Mouse (Mus musculus): ENCODE results near the gene Arl4a. TPM values are rescaled to one million over a fixed set of nuclear protein-coding genes. Genes with fewer than 3 reads are reported as not detected.

Arl4a gene
- polyA plus RNA-seq, 1 experiment from 2014 or later: 50.2 TPM

GRCm38 (mm10) chr12:39997651-39998050 lies 40.2 kb downstream of the Arl4a start:
- Histone ChIP-seq H3K27me3 (ENCODE audit: control insufficient read depth, insufficient read depth, low read length) (no peaks in the 10 kb centered on the region), H3K9ac (ENCODE audit: low read depth, low read length) (no peak overlapping the region), H3K36me3 (ENCODE audit: control insufficient read depth, insufficient read depth, low read length) (no peaks in the 10 kb centered on the region), H3K27ac (ENCODE audit: low read depth, low read length) (no peak overlapping the region), H3K4me3 (ENCODE audit: low read length) (no peak overlapping the region), H3K4me2 (replicated peaks; ENCODE audit: low read depth, low read length) (no peak overlapping the region), H3K9me3 (ENCODE audit: control insufficient read depth, low read length) (no peaks in the 10 kb centered on the region), H3K4me1 (ENCODE audit: control insufficient read depth, insufficient read depth, low read length) (no peaks in the 10 kb centered on the region)
- WGBS: 48% methylated on average over 4 of the region's 4 CpGs
- no peak for ATAC-seq (ENCODE audit: low FRiP score, low TSS enrichment)

- Histone ChIP-seq H3K27ac (ENCODE audit: low read depth, low read length) (no peak overlapping the region), H3K4me1 (ENCODE audit: control insufficient read depth, insufficient read depth, low read length) (no peaks in the 10 kb centered on the region), H3K4me2 (replicated peaks; ENCODE audit: low read depth, low read length) (no peak overlapping the region), H3K9ac (ENCODE audit: low read depth, low read length) (no peak overlapping the region), H3K9me3 (ENCODE audit: control insufficient read depth, low read length) (no peaks in the 10 kb centered on the region), H3K4me3 (ENCODE audit: low read length) (no peak overlapping the region), H3K27me3 (ENCODE audit: control insufficient read depth, insufficient read depth, low read length) (no peaks in the 10 kb centered on the region), H3K36me3 (ENCODE audit: control insufficient read depth, insufficient read depth, low read length) (no peaks in the 10 kb centered on the region)
- WGBS: 85% methylated on average over 5 of the region's 5 CpGs
- ATAC-seq (ENCODE audit: low FRiP score, low TSS enrichment): no peak
Observed at GRCm38 (mm10) chr12:39996015-39996414, 41.8 kb downstream of the Arl4a start.

GRCm38 (mm10) chr12:39995609-39996008 lies 42.2 kb downstream of the Arl4a start:
- Histone ChIP-seq H3K27me3 (ENCODE audit: control insufficient read depth, insufficient read depth, low read length) (no peaks in the 10 kb centered on the region), H3K4me2 (replicated peaks; ENCODE audit: low read depth, low read length) (no peak overlapping the region), H3K36me3 (ENCODE audit: control insufficient read depth, insufficient read depth, low read length) (no peaks in the 10 kb centered on the region), H3K4me3 (ENCODE audit: low read length) (no peak overlapping the region), H3K9ac (ENCODE audit: low read depth, low read length) (no peak overlapping the region), H3K9me3 (ENCODE audit: control insufficient read depth, low read length) (no peaks in the 10 kb centered on the region), H3K27ac (ENCODE audit: low read depth, low read length) (no peak overlapping the region), H3K4me1 (ENCODE audit: control insufficient read depth, insufficient read depth, low read length) (no peaks in the 10 kb centered on the region)
- WGBS: 71% methylated on average over 1 of the region's 1 CpGs
- ATAC-seq (ENCODE audit: low FRiP score, low TSS enrichment): no peak

- Histone ChIP-seq H3K27me3 (ENCODE audit: control insufficient read depth, insufficient read depth, low read length) (no peaks in the 10 kb centered on the region), H3K27ac (ENCODE audit: low read depth, low read length) (no peak overlapping the region), H3K9me3 (ENCODE audit: control insufficient read depth, low read length) (no peaks in the 10 kb centered on the region), H3K36me3 (ENCODE audit: control insufficient read depth, insufficient read depth, low read length) (no peaks in the 10 kb centered on the region), H3K9ac (ENCODE audit: low read depth, low read length) (no peak overlapping the region), H3K4me3 (ENCODE audit: low read length) (no peak overlapping the region), H3K4me2 (replicated peaks; ENCODE audit: low read depth, low read length) (no peak overlapping the region), H3K4me1 (ENCODE audit: control insufficient read depth, insufficient read depth, low read length) (no peaks in the 10 kb centered on the region)
- 58% methylated on average over 6 of the region's 6 CpGs for WGBS
- ATAC-seq (ENCODE audit: low FRiP score, low TSS enrichment): no peak
Observed at GRCm38 (mm10) chr12:39992767-39993302, 45.0 kb downstream of the Arl4a start.

- no peak overlapping the region for H3K27ac ChIP-seq (ENCODE audit: low read depth, low read length)
- H3K36me3 ChIP-seq (ENCODE audit: control insufficient read depth, insufficient read depth, low read length): no peaks in the 10 kb centered on the region
- no peak overlapping the region for H3K9ac ChIP-seq (ENCODE audit: low read depth, low read length)
- H3K4me3 ChIP-seq (ENCODE audit: low read length): no peak overlapping the region
- WGBS: 68% methylated on average over 4 of the region's 4 CpGs
- no peaks in the 10 kb centered on the region for H3K27me3 ChIP-seq (ENCODE audit: control insufficient read depth, insufficient read depth, low read length)
- no peak for ATAC-seq (ENCODE audit: low FRiP score, low TSS enrichment)
- H3K4me1 ChIP-seq (ENCODE audit: control insufficient read depth, insufficient read depth, low read length): no peaks in the 10 kb centered on the region
- H3K4me2 ChIP-seq (replicated peaks; ENCODE audit: low read depth, low read length): no peak overlapping the region
- H3K9me3 ChIP-seq (ENCODE audit: control insufficient read depth, low read length): no peaks in the 10 kb centered on the region
Observed at GRCm38 (mm10) chr12:39990830-39991780, 46.7 kb downstream of the Arl4a start.

- Histone ChIP-seq H3K9ac (ENCODE audit: low read depth, low read length) (no peak overlapping the region), H3K27ac (ENCODE audit: low read depth, low read length) (no peak overlapping the region), H3K9me3 (ENCODE audit: control insufficient read depth, low read length) (no peaks in the 10 kb centered on the region), H3K4me1 (ENCODE audit: control insufficient read depth, insufficient read depth, low read length) (no peaks in the 10 kb centered on the region), H3K4me3 (ENCODE audit: low read length) (no peak overlapping the region), H3K27me3 (ENCODE audit: control insufficient read depth, insufficient read depth, low read length) (no peaks in the 10 kb centered on the region), H3K4me2 (replicated peaks; ENCODE audit: low read depth, low read length) (no peak overlapping the region), H3K36me3 (ENCODE audit: control insufficient read depth, insufficient read depth, low read length) (no peaks in the 10 kb centered on the region)
- no peak for ATAC-seq (ENCODE audit: low FRiP score, low TSS enrichment)
- 90% methylated on average over 4 of the region's 4 CpGs for WGBS
Observed at GRCm38 (mm10) chr12:39989136-39989535, 48.7 kb downstream of the Arl4a start.

GRCm38 (mm10) chr12:39987177-39987576 lies 50.6 kb downstream of the Arl4a start:
- no peak overlapping the region for H3K4me3 ChIP-seq (ENCODE audit: low read length)
- H3K4me2 ChIP-seq (replicated peaks; ENCODE audit: low read depth, low read length): no peak overlapping the region
- H3K9ac ChIP-seq (ENCODE audit: low read depth, low read length): no peak overlapping the region
- H3K36me3 ChIP-seq (ENCODE audit: control insufficient read depth, insufficient read depth, low read length): no peaks in the 10 kb centered on the region
- H3K27ac ChIP-seq (ENCODE audit: low read depth, low read length): no peak overlapping the region
- no peaks in the 10 kb centered on the region for H3K27me3 ChIP-seq (ENCODE audit: control insufficient read depth, insufficient read depth, low read length)
- WGBS: 93% methylated on average over 4 of the region's 4 CpGs
- H3K9me3 ChIP-seq (ENCODE audit: control insufficient read depth, low read length): no peaks in the 10 kb centered on the region
- no peaks in the 10 kb centered on the region for H3K4me1 ChIP-seq (ENCODE audit: control insufficient read depth, insufficient read depth, low read length)
- no peak for ATAC-seq (ENCODE audit: low FRiP score, low TSS enrichment)

GRCm38 (mm10) chr12:39985639-39986038 lies 52.2 kb downstream of the Arl4a start:
- Histone ChIP-seq H3K27ac (ENCODE audit: low read depth, low read length) (no peak overlapping the region), H3K4me1 (ENCODE audit: control insufficient read depth, insufficient read depth, low read length) (no peaks in the 10 kb centered on the region), H3K4me3 (ENCODE audit: low read length) (no peak overlapping the region), H3K4me2 (replicated peaks; ENCODE audit: low read depth, low read length) (no peak overlapping the region), H3K27me3 (ENCODE audit: control insufficient read depth, insufficient read depth, low read length) (no peaks in the 10 kb centered on the region), H3K9me3 (ENCODE audit: control insufficient read depth, low read length) (no peaks in the 10 kb centered on the region), H3K36me3 (ENCODE audit: control insufficient read depth, insufficient read depth, low read length) (no peaks in the 10 kb centered on the region), H3K9ac (ENCODE audit: low read depth, low read length) (no peak overlapping the region)
- ATAC-seq (ENCODE audit: low FRiP score, low TSS enrichment): no peak
- WGBS: 95% methylated on average over 7 of the region's 7 CpGs

GRCm38 (mm10) chr12:39979792-39980191 lies 58.0 kb downstream of the Arl4a start:
- Histone ChIP-seq H3K36me3 (ENCODE audit: control insufficient read depth, insufficient read depth, low read length) (no peaks in the 10 kb centered on the region), H3K9me3 (ENCODE audit: control insufficient read depth, low read length) (no peaks in the 10 kb centered on the region), H3K4me3 (ENCODE audit: low read length) (no peak overlapping the region), H3K4me1 (ENCODE audit: control insufficient read depth, insufficient read depth, low read length) (0 out of 2 replicates have a peak, but pooled peaks cover 5% of the 10 kb centered on the region), H3K9ac (ENCODE audit: low read depth, low read length) (no peak overlapping the region), H3K4me2 (replicated peaks; ENCODE audit: low read depth, low read length) (no peak overlapping the region), H3K27ac (ENCODE audit: low read depth, low read length) (no peak overlapping the region), H3K27me3 (ENCODE audit: control insufficient read depth, insufficient read depth, low read length) (no peaks in the 10 kb centered on the region)
- 82% methylated on average over 1 of the region's 1 CpGs for WGBS
- no peak for ATAC-seq (ENCODE audit: low FRiP score, low TSS enrichment)
